Mouse (Mus musculus) E14TG2a.4 (cell line): ENCODE results near the gene Polg.

ENCODE experiments used
- H3K27me3 ChIP-seq: 2 replicates; pipeline ENCODE4 v1.6.1; 2014; ENCODE audit warnings: low read length, control low read depth; ENCODE audit not compliant: insufficient read depth
- H3K36me3 ChIP-seq: 2 replicates; pipeline ENCODE4 v1.6.1; 2014; ENCODE audit warnings: low read length, control low read depth; ENCODE audit not compliant: insufficient read depth
- H3K4me1 ChIP-seq: replicated peaks from 2 replicates; pipeline ENCODE4 v1.6.1; 2014; ENCODE audit warnings: low read depth, low read length, control low read depth
- H3K4me3 ChIP-seq: replicated peaks from 2 replicates; pipeline ENCODE4 v1.5.1; 2014; ENCODE audit warnings: mild to moderate bottlenecking, low read length
- H3K9me3 ChIP-seq: 2 replicates; pipeline ENCODE4 v1.6.1; 2014; ENCODE audit warnings: low read length, control low read depth
- CTCF ChIP-seq: conservative IDR thresholded peaks from 2 replicates; pipeline ENCODE4 v1.5.1; 2014; ENCODE audit warnings: low read length
- NANOG ChIP-seq: IDR thresholded peaks from 2 replicates; pipeline ENCODE4 v1.6.1; 2014; ENCODE audit warnings: borderline replicate concordance, low read length, mixed read lengths
- POU5F1 ChIP-seq: IDR thresholded peaks from 2 replicates; pipeline ENCODE4 v1.6.1; 2014; ENCODE audit warnings: low read length, borderline replicate concordance

Gene Polg

GRCm38 (mm10) chr7:79499596-79500570 lies 33.7 kb upstream of the Polg start:
- no peak for TF ChIP-seq POU5F1
- no peak for TF ChIP-seq NANOG
- TF ChIP-seq CTCF, result no peak
- H3K9me3 ChIP-seq, result no peaks in the 10 kb centered on the region; the same call in 1 of the 2 replicates

DNA sequence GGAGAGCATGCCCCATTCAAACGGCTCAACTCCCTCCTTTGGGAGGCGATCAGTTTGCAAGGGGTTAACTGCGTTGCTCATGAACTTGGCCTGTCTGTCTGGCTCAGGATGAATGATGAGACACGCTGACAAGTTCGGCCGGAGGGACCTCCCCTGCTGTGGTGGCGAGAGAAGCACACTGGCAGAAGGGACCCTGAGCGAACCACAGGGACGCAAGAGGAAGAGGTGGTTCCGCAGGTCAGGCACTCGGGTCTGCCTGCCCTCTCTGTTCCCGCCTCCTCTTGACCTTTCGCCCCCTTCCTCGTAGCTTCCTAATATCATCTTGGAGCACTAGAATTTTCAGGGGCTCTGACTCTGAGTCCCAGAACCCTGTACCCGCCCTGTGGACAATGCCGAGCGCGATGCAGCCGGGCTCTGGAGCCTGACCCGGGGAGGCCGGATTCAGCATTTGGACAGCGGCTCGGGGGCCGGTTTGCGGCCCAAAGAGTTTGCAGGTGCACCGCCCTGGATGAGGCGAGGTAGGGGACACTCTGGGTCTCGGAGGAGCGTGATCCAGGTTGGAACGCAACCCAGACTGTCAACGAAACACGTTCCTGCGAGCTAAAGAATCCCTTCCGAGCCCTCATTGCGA lies 32.9 kb upstream of the Polg start:
- peaks cover 94% of the 10 kb centered on the region for H3K27me3 ChIP-seq
- TF ChIP-seq CTCF (no peak), NANOG (no peak), POU5F1 (no peak)
- H3K36me3 ChIP-seq, result no peaks in the 10 kb centered on the region
- peaks cover 73% of the 10 kb centered on the region for H3K4me1 ChIP-seq
- no peaks in the 10 kb centered on the region; the same call in 1 of the 2 replicates for H3K9me3 ChIP-seq
- H3K4me3 ChIP-seq, result peak overlapping the region; percentile 63

More at GRCm38 (mm10) chr7:79499596-79500570, 33.7 kb upstream of the Polg start:
- no peaks in the 10 kb centered on the region for H3K36me3 ChIP-seq
- H3K27me3 ChIP-seq, result peaks cover 96% of the 10 kb centered on the region
- H3K4me1 ChIP-seq, result peaks cover 70% of the 10 kb centered on the region
- H3K4me3 ChIP-seq, result peak overlapping the region; percentile 63

- H3K36me3 ChIP-seq, result no peaks in the 10 kb centered on the region
- peaks cover 74% of the 10 kb centered on the region for H3K4me1 ChIP-seq
- H3K9me3 ChIP-seq, result no peaks in the 10 kb centered on the region; the same call in 1 of the 2 replicates
- peak overlapping the region; percentile 46; the same call in 1 of the 2 replicates for H3K4me3 ChIP-seq
- peaks cover 87% of the 10 kb centered on the region for H3K27me3 ChIP-seq
- TF ChIP-seq POU5F1 (no peak), CTCF (no peak), NANOG (no peak)
Observed at GRCm38 (mm10) chr7:79498356-79498755, 32.2 kb upstream of the Polg start.

GRCm38 (mm10) chr7:79497701-79498115 lies 31.5 kb upstream of the Polg start:
- Histone ChIP-seq H3K36me3 (no peaks in the 10 kb centered on the region), H3K9me3 (no peaks in the 10 kb centered on the region; the same call in 1 of the 2 replicates), H3K4me3 (peak overlapping the region; percentile 46), H3K4me1 (peaks cover 76% of the 10 kb centered on the region), H3K27me3 (peaks cover 80% of the 10 kb centered on the region)
- TF ChIP-seq POU5F1, result no peak
- TF ChIP-seq NANOG, result no peak; the same call in 1 of the 2 replicates
- TF ChIP-seq CTCF, result no peak

- Histone ChIP-seq H3K4me3 (peak overlapping the region; percentile 69; the same call in 1 of the 2 replicates), H3K36me3 (no peaks in the 10 kb centered on the region), H3K4me1 (peaks cover 76% of the 10 kb centered on the region), H3K27me3 (peaks cover 72% of the 10 kb centered on the region), H3K9me3 (no peaks in the 10 kb centered on the region; the same call in 1 of the 2 replicates)
- TF ChIP-seq CTCF (no peak), POU5F1 (no peak), NANOG (no peak)
Observed at GRCm38 (mm10) chr7:79496816-79497328, 30.7 kb upstream of the Polg start.

GRCm38 (mm10) chr7:79495988-79496815 lies 30.0 kb upstream of the Polg start:
- Histone ChIP-seq H3K9me3 (no peaks in the 10 kb centered on the region; the same call in 1 of the 2 replicates), H3K36me3 (no peaks in the 10 kb centered on the region), H3K27me3 (peaks cover 65% of the 10 kb centered on the region), H3K4me3 (peak overlapping the region; percentile 69), H3K4me1 (peaks cover 78% of the 10 kb centered on the region)
- TF ChIP-seq POU5F1 (no peak), NANOG (no peak), CTCF (peak; percentile 78)

GRCm38 (mm10) chr7:79493915-79494314 lies 27.8 kb upstream of the Polg start:
- Histone ChIP-seq H3K4me1 (peaks cover 81% of the 10 kb centered on the region), H3K9me3 (no peaks in the 10 kb centered on the region), H3K4me3 (no peak overlapping the region), H3K27me3 (peaks cover 43% of the 10 kb centered on the region), H3K36me3 (no peaks in the 10 kb centered on the region)
- no peak for TF ChIP-seq POU5F1
- peak; percentile 69 for TF ChIP-seq CTCF
